Mouse (Mus musculus): ENCODE measurements around the gene Spatc1l. TPM values are rescaled to one million over a fixed set of nuclear protein-coding genes. Genes with fewer than 3 reads are reported as not detected.

Gene Spatc1l
- polyA plus RNA-seq, 1 experiment from 2014 or later: not detected

DNA sequence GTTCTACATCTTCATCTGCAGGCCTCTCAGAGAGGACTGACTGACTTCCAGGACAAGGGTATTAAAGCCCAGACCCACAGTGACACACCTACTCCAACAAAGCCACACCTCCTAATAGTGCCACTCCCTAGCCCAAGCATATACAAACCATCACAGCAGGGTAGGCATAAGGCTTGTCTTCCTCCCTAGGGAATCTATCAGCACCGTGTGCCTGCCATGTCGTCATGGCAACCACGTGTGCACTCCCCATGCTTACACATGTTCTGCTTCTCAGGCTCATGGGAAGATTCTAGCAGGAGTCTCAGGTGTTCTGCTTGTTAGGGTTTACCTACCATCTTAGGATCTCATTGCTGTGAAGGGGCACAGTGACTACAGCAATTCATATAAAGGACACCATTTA is 10.5 kb upstream of the Spatc1l start:
- Histone ChIP-seq H3K4me3 (no peak overlapping the region), H3K4me2 (replicated peaks) (no peak overlapping the region), H3K9me3 (no peaks in the 10 kb centered on the region), H3K27me3 (no peaks in the 10 kb centered on the region), H3K9ac (no peak overlapping the region), H3K4me1 (no peaks in the 10 kb centered on the region), H3K27ac (no peak overlapping the region), H3K36me3 (peaks cover 87% of the 10 kb centered on the region)
- WGBS: 80% methylated on average over 3 of the region's 3 CpGs
- no peak for ATAC-seq (ENCODE audit: low FRiP score, low read depth)

DNA sequence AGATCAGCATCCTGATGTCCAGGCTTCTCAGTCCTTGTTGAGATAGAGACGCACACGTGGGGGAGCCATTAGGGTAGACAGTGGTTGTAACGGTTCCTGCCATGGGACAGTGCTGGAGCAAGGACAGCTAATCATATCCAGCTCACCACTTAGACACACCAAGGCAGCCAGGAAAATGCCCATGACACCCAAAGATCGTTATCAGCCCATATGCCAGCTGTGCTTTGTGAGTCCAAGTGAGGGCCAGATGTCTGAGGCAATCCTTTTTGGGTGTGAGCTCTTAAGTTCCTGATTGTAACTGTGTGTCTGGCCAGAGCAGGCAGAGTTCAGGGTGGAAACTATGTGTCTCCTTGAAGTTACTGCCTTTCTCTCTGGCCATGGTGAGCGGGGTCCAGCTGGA is 8.0 kb upstream of the Spatc1l start:
- Histone ChIP-seq H3K27me3 (no peaks in the 10 kb centered on the region), H3K4me2 (replicated peaks) (no peak overlapping the region), H3K36me3 (peaks cover 62% of the 10 kb centered on the region), H3K4me1 (no peaks in the 10 kb centered on the region), H3K27ac (no peak overlapping the region), H3K4me3 (no peak overlapping the region), H3K9ac (no peak overlapping the region), H3K9me3 (no peaks in the 10 kb centered on the region)
- no peak for ATAC-seq (ENCODE audit: low FRiP score, low read depth)
- 87% methylated on average over 5 of the region's 5 CpGs for WGBS

DNA sequence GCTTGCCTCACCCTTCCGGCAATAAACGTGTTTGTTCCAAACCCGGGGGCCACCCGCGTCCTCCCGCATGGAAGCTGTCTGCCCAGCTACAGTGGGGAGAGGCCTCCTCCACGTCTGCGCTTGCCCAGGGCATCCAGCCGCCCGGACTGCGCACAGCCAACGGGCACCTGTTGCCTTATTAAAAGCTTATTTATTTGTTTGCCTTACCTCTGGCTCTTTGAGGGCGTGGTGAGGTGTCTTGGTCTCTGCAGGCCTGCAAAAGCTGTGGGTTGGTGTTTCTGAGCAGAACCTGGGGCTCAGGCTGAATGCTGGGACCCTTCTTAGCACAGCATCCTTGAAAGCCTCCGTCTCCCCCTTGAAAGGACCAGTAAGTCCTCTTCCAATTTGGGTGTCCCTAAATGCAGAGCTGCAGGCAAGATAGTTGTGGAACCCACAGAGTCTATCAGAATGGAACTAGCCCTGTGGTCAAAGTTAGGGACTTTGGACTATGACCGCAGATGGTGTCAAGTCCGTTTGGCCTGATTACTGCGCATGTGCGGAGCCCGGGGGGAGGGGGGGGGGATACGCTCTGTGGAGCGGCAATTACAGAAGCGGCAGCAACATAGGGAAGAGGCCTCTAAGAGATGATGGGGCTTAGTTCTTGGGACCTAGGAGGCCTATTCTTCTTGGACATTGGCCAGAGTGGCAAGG is 8.1 kb downstream of the Spatc1l start:
- Histone ChIP-seq H3K9ac (no peak overlapping the region), H3K4me3 (no peak overlapping the region), H3K27me3 (no peaks in the 10 kb centered on the region), H3K9me3 (peaks cover 4% of the 10 kb centered on the region; the same call in 1 of the 2 replicates), H3K4me1 (no peaks in the 10 kb centered on the region), H3K36me3 (no peaks in the 10 kb centered on the region), H3K27ac (no peak overlapping the region), H3K4me2 (replicated peaks) (no peak overlapping the region)
- WGBS: 84% methylated on average over 22 of the region's 22 CpGs
- ATAC-seq (ENCODE audit: low FRiP score, low read depth): no peak

DNA sequence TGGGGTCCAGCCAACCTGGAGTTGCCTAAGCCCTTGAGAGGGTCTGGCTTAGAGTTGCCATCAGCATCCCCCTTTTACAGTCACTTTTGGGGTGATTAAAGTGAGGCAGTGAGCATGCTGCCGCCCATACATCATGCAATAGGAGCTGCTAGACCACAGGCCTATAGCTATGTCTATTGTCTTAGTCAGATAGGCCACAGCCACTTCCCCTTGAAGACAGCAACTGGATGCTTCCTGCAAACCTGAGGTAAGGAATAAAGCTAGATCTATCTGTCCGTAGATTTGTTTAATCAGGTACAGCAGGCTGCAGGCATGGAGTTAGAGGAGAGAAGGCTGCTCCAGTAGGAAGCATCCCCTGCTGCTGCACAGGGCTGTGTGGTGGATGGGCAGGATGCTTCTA is 9.0 kb downstream of the Spatc1l start:
- no peak overlapping the region for H3K4me2 ChIP-seq (replicated peaks)
- no peak for ATAC-seq (ENCODE audit: low FRiP score, low read depth)
- no peaks in the 10 kb centered on the region for H3K27me3 ChIP-seq
- 64% methylated on average over 2 of the region's 2 CpGs for WGBS
- peaks cover 4% of the 10 kb centered on the region; the same call in 1 of the 2 replicates for H3K9me3 ChIP-seq
- H3K27ac ChIP-seq: no peak overlapping the region
- no peak overlapping the region for H3K9ac ChIP-seq
- H3K36me3 ChIP-seq: no peaks in the 10 kb centered on the region
- H3K4me3 ChIP-seq: no peak overlapping the region
- no peaks in the 10 kb centered on the region for H3K4me1 ChIP-seq

DNA sequence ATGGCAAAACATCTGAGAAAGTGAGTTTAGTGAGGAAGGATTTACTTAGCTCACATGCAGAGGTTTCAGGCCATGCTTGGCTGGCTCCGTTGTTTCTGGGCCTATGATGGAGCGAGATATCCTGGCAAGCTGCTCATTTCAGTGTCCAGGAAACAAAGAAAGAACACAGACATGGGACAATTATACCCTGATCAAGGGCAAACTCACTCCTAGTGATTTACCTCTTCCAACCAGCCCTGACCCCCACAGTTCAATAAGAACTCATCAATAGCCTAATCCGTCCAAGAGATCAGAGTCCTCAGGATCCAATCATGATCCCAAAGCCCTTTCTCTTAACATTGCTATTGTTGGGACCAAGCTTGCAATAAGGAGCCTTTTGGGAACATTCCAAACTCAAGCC is 10.1 kb downstream of the Spatc1l start:
- Histone ChIP-seq H3K4me3 (no peak overlapping the region), H3K36me3 (no peaks in the 10 kb centered on the region), H3K27me3 (no peaks in the 10 kb centered on the region), H3K4me1 (no peaks in the 10 kb centered on the region), H3K9ac (no peak overlapping the region), H3K4me2 (replicated peaks) (no peak overlapping the region), H3K9me3 (peaks cover 4% of the 10 kb centered on the region; the same call in 1 of the 2 replicates), H3K27ac (no peak overlapping the region)
- no peak for ATAC-seq (ENCODE audit: low FRiP score, low read depth)
- WGBS: 90% methylated on average over 3 of the region's 3 CpGs

DNA sequence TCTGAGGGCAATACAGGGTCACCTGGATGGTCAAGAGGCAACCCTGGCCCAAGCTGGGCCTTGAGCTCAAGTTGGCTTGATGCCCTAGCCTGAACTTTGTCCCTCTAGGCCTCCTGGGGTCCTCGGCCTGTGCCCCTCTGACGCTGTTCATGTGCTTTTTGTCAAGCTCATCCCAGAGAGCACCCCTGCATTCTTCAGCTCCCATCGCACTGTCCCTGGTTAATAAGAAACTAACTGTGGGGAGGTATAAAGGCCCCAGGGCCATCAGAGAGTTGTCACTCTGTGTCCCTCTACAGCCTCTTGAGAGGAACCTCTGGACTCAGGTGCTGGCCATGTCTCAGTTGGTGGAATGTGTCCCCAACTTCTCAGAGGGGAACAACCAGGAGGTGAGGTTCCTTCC is 13.3 kb downstream of the Spatc1l start, which contains the start of gene Ftcd:
Gene Ftcd (plus strand): TSS at position 275 of the 400 bp plus-strand sequence.
- Histone ChIP-seq H3K4me3 (no peak within 1 kb of the TSS), H3K9ac (no peak within 1 kb of the TSS), H3K27ac (no peak within 1 kb of the TSS), H3K27me3 (no peaks in the 10 kb centered on the region), H3K4me1 (no peaks in the 10 kb centered on the region), H3K9me3 (peaks cover 3% of the 10 kb centered on the region; the same call in 1 of the 2 replicates), H3K4me2 (replicated peaks) (no peak within 1 kb of the TSS), H3K36me3 (no peaks in the 10 kb centered on the region)
- ATAC-seq (ENCODE audit: low FRiP score, low read depth): no peak
- whole genome bisulfite sequencing: 86% methylated on average over 3 of the region's 3 CpGs

DNA sequence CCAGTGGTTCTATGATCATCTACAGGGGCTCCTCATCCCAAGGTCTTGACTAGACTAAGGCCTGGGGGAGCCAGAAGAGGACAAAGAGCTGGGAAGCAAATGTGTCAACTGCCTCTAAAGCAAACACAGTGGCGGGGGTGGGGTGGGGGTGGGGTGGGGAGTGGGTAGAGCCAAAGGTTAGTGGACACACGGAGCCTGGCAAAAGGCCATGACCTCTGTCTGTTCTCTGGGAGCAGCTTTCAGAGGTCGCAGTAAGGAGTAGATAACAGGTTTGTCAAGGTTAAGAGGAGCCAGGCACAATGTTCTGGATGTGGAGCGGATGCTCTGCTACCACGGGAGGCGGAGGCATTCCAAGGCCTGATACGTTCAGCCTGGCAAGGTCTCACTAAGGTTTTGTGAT is 14.8 kb downstream of the Spatc1l start:
- Histone ChIP-seq H3K27me3 (no peaks in the 10 kb centered on the region), H3K4me1 (no peaks in the 10 kb centered on the region), H3K9ac (no peak overlapping the region), H3K27ac (no peak overlapping the region), H3K4me2 (replicated peaks) (no peak overlapping the region), H3K4me3 (no peak overlapping the region), H3K36me3 (no peaks in the 10 kb centered on the region), H3K9me3 (no peaks in the 10 kb centered on the region)
- WGBS: 74% methylated on average over 7 of the region's 7 CpGs
- ATAC-seq (ENCODE audit: low FRiP score, low read depth): no peak

DNA sequence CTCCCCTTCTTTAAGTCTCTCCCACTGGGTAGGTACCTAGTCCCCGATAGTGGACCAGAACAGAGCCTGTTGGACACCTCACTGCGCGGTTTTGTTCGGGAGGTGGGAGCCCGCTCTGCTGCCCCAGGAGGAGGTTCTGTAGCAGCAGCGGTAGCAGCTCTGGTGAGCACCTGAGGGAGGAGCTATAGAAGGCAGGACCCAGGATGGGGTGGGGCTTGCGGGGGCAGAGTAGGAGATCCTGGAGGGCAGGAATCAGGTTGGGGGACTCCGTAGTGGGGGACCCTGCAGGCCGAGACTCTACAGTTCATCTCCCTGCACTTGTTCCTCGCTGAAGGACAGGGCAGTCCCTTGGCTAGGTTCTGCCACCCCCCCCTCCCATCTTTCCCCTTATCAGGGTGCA is 22.1 kb downstream of the Spatc1l start:
- ATAC-seq (ENCODE audit: low FRiP score, low read depth): no peak
- H3K4me1 ChIP-seq: no peaks in the 10 kb centered on the region
- peaks cover 16% of the 10 kb centered on the region for H3K27me3 ChIP-seq
- peak overlapping the region; percentile 56 for H3K4me2 ChIP-seq (replicated peaks)
- peak overlapping the region; percentile 27 for H3K4me3 ChIP-seq
- no peaks in the 10 kb centered on the region for H3K36me3 ChIP-seq
- 16% methylated on average over 10 of the region's 10 CpGs for WGBS
- no peaks in the 10 kb centered on the region for H3K9me3 ChIP-seq
- H3K9ac ChIP-seq: no peak overlapping the region
- no peak overlapping the region for H3K27ac ChIP-seq

DNA sequence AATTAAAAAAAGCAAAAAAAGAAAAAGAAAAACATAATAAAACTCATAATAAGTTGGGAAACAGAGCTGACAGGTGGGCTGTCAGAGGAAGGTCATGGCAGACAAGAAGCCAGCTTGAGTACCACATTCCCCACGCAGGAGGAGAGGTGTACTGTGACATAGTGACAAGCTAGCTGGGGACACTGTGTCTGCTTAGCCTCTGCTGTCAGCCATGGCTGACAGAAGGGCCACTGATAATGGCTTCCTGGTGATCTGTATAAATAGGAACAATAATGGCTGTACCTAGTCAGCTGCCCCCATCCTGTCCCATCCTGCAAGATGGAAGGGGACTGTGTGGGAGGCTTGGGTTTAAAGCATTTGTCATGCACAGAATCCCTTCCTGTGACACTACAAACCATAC is 24.1 kb downstream of the Spatc1l start:
- Histone ChIP-seq H3K9ac (no peak overlapping the region), H3K4me1 (no peaks in the 10 kb centered on the region), H3K27ac (no peak overlapping the region), H3K36me3 (no peaks in the 10 kb centered on the region), H3K4me3 (no peak overlapping the region), H3K4me2 (replicated peaks) (no peak overlapping the region), H3K9me3 (no peaks in the 10 kb centered on the region), H3K27me3 (peaks cover 16% of the 10 kb centered on the region)
- no peak for ATAC-seq (ENCODE audit: low FRiP score, low read depth)
- 48% methylated on average over 1 of the region's 1 CpGs for WGBS

DNA sequence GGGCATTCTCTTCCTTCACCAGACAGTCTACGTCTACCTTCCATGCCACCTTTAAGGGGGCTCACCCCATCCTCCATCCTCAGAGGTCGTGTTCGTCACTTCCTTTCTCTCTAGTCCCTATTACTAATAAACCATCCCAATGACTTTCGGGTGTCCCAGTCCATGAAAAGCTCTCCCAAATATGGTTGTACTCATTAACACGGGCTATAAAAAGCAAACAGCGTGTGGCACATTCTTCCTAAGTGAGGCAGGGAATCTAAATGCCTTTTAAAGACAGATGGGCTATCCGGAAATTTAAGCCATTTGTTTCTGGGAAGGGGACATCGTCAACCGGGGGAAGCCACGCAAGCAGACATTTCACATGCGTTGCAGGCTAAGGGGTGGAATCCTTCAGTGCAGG is 28.1 kb downstream of the Spatc1l start:
- no peak for ATAC-seq (ENCODE audit: low FRiP score, low read depth)
- Histone ChIP-seq H3K4me2 (replicated peaks) (no peak overlapping the region), H3K4me3 (no peak overlapping the region), H3K9ac (no peak overlapping the region), H3K27ac (no peak overlapping the region), H3K4me1 (no peaks in the 10 kb centered on the region), H3K27me3 (no peaks in the 10 kb centered on the region), H3K9me3 (no peaks in the 10 kb centered on the region), H3K36me3 (no peaks in the 10 kb centered on the region)
- 40% methylated on average over 11 of the region's 11 CpGs for WGBS

DNA sequence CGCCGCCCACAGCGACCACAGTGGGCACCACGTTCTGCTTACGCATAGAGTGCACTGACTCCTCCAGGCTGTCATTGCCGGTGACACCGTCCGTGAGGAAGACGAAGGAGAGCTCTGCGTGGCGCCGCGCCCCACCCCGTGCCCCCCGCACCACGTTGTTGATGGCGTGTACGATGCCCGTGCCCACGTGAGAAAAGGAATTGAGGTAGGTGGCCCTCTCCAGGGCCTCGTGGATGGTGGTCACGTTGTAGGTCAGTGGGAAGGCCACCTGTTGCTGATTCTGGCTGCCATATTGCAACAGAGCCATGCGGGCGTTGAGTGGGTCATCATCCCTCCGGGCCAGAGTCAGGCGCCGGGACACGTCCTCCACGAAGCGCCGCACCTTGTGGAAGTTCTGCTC is 34.3 kb downstream of the Spatc1l start:
- no peak overlapping the region for H3K27ac ChIP-seq
- no peaks in the 10 kb centered on the region for H3K27me3 ChIP-seq
- no peaks in the 10 kb centered on the region for H3K9me3 ChIP-seq
- H3K4me3 ChIP-seq: no peak overlapping the region
- H3K4me1 ChIP-seq: no peaks in the 10 kb centered on the region
- H3K9ac ChIP-seq: no peak overlapping the region
- H3K36me3 ChIP-seq: peaks cover 30% of the 10 kb centered on the region
- H3K4me2 ChIP-seq (replicated peaks): no peak overlapping the region
- WGBS: 91% methylated on average over 31 of the region's 31 CpGs
- no peak for ATAC-seq (ENCODE audit: low FRiP score, low read depth)

DNA sequence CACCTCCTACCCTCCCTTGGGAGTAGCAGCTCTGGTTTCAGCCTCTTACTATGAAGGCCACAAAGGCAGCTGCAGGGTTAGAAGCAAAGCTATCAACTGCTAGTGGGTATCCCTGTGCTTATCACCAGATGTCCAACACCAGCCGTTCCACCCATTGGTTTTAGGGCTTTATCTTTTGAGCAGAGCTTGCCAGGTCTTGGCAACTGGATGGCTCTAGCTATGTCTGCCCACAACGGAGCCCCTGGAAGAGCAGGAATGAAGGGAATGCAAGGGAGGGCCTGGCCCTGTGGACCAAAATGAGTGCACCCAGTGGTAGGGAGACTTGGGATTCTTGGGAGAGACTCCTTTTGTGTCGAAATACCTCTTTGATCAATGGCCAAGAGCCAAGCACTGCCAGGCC is 40.6 kb downstream of the Spatc1l start:
- H3K27ac ChIP-seq: no peak overlapping the region
- H3K9me3 ChIP-seq: no peaks in the 10 kb centered on the region
- H3K4me2 ChIP-seq (replicated peaks): no peak overlapping the region
- no peak for ATAC-seq (ENCODE audit: low FRiP score, low read depth)
- 84% methylated on average over 3 of the region's 3 CpGs for WGBS
- H3K4me1 ChIP-seq: no peaks in the 10 kb centered on the region
- H3K4me3 ChIP-seq: no peak overlapping the region
- H3K9ac ChIP-seq: no peak overlapping the region
- H3K36me3 ChIP-seq: peaks cover 82% of the 10 kb centered on the region
- H3K27me3 ChIP-seq: no peaks in the 10 kb centered on the region

DNA sequence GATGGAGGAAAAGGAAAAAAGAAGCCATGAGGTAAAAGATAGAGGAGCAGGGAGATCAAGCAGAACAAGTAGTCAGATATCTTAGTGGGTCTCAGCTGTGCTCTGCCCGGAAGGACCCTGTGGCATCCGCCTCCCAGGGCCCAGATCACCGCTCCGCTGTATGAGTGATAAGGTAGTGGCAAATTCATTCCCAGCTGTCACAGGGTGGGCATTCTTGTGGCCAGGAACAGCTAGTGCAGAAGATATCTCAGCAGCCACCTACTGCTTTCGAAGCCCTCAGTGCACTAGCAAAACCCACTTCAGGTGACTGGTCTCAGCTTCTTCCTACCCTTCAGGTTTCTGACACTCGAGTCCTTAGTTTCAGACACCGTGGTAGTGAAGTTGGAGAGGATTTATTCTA is 50.4 kb downstream of the Spatc1l start:
- Histone ChIP-seq H3K4me2 (replicated peaks) (no peak overlapping the region), H3K4me3 (no peak overlapping the region), H3K27me3 (no peaks in the 10 kb centered on the region), H3K4me1 (no peaks in the 10 kb centered on the region), H3K9ac (no peak overlapping the region), H3K27ac (no peak overlapping the region), H3K9me3 (no peaks in the 10 kb centered on the region), H3K36me3 (peaks cover 76% of the 10 kb centered on the region)
- no peak for ATAC-seq (ENCODE audit: low FRiP score, low read depth)
- WGBS: 94% methylated on average over 7 of the region's 7 CpGs

Data from limb, embryonic 13.5 days (tissue).